Mouse (Mus musculus) Muller cell, postnatal 12 days (primary cell): ENCODE measurements around the gene Trmt1.
A peak's percentile ranks its signal among the peaks of the same experiment; 100 is the strongest.

Source experiments
- DNase-seq: peaks from one replicate; pipeline ENCODE4 v3.0.0-alpha.2; 2015; ENCODE audit errors: inconsistent ontology term

Trmt1 gene

GRCm38 (mm10) chr8:84708774-84709475 is 22.8 kb downstream of the Trmt1 start:
- DNase-seq = peak; percentile 92

DNA sequence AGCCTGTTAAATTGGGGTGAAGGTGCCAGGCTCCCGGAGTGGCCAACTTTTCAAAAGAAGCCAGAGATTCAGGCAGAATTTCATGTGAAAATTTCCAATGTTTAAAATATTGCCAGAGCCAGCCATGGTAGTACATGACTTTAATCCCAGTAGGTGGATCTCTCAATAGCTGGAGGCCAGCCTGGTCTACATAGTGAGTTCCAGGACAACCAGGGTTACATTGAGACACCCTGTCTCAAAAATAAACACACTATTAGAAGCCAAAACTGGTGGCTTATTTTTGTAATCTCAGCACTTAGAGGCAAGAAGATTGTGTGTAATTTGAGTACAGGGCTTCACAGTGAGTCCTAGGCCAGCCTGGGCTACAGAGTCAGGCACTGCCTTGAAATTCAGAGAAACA is 23.8 kb downstream of the Trmt1 start:
- DNase-seq = no peak

DNA sequence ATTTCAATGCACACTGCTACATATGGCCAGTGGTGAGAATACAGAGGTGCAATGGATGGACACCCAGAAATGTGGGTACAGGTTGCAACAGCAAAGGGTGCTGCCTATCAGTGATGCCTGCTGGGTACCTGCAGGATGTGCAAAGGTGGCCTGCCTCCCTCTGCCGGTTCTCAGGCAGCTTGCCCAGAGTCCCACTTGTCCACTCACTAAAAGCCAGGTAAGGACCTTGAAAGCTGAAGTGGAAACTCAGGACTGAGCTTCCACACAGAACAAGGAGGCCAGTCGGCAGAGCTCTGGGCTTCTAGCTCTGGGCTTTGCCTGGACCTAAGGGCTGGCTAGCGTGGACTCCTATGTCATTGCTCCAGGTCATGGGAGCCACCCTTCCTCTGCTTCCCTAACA is 25.2 kb downstream of the Trmt1 start:
- no peak for DNase-seq

DNA sequence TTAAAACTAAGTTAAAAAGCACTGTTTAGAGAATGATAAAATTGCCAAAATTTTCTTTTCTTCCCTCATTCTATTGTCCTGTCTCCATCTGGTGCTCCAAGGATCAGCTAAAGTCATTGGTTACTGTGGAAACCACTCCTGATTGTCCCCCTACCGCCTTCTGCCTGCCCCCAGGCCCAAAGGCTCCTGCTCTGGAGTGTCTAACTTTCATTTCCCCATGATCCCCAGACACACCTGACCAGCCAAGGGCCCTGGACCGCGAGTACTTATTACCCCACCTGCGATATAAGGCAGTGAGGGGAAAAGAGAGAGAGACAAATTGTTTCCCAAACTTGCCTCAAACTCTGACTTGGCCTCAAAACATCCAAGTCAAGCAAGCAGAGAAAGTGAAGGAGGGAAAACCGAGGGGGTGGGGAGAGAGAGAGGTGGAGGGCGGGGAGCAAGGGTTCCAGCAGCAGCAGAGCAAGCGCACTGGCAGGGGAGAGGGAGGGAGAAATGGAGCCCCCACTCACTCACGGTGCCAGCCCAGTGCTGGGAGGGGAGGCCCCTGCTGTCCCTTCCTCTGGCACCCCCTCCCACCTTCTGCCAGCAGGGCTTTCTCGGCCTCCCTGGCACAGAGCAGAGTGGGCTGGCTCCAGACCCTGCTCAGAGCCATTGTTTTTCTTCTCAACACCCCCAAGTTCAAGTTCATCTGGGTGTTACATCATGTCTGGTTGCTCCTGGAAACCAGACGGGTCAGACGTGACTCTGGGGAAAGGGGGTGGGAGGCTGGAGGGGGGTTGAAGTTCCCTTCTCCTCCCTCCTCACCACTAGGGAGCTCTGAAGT is 26.0 kb downstream of the Trmt1 start:
- peak; percentile 99 for DNase-seq

DNA sequence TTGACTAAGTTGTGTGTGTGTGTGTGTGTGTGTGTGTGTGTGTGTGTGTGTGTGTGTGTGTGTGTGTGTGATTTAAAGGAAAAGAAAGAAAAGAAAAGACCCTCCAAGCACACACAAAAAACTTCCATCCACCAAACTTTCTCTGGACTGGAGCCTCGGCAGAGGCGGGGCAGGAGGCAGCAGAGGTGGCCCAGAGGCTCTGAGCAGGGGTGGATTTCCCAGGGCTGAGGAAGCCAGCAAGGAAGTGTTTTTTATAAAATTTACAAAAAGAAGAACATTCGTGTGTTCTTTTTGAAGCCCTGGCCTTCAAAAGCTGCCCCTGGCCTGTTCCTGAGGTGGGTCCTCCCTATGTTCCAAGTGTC is 26.6 kb downstream of the Trmt1 start:
- no peak for DNase-seq

DNA sequence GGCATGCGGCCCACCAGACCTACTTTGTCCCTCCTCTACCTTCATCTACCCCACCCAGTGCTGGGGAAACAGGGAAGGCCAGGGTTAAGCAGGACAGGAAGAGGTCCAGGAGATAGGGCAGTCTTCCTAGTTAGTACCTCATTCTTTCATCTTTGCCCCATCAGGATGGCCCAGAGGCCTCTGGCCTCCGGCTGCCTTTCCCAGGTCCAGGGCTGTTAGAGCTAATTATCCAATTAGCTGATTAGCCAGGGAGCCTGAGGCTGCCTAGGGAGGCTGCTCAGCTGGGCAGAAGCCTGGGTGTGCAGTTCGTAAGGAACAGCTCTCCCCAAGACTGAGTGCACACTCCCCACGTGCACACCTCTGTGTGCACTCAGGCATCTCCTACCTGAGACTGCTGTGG is 27.3 kb downstream of the Trmt1 start:
- peak; percentile 71 for DNase-seq

DNA sequence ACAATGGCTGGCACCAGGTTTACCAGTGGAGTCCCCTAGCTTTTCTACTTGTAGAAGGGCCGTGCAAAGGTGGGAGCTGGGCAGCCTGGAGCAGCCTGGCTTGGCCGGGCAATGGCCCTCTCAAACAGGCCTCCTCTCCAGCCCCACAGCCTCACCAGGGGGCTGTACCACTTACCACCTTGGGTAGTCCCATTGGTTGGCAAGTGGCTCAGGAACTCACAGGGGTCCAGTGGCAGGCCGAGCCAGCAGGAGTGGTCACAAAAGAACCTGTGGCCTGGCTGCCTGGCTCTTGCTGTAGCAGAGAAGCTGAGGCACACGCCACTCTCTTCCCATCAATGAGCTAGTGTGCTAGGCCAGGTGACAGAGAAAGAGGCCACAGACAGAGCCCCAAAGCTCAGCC is 28.1 kb downstream of the Trmt1 start:
- DNase-seq = no peak

DNA sequence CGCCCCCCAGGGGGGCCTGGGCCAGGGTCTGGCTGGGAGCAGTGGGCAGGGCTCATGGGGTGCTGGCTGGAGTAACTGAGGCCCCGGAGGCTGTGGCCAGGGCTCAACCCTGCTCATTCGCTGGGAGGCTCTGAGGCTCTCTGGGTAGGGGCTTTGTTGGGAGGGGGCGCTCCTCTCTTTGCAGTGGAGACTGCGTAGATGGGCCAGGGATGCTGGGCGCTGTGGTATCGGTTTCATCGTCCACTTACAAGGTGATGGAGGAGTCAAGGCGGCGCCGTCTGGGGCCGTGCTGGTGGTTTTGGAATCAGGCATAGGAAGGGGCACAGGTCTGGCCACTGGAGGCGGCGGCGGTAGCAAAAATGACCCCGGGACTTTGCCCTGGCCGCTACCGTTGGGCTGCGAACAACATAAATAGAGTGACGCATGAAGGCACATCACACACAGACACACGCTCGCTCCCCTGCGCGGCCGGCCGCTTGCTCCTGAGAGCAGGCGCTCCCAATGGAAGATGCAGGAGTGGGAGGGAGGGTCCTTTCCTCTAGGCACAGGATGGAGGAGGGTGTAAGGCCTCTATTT is 29.9 kb downstream of the Trmt1 start:
- DNase-seq = no peak

- DNase-seq = no peak
These were observed 30.7 kb downstream of the Trmt1 start for GRCm38 (mm10) chr8:84716790-84717189.

DNA sequence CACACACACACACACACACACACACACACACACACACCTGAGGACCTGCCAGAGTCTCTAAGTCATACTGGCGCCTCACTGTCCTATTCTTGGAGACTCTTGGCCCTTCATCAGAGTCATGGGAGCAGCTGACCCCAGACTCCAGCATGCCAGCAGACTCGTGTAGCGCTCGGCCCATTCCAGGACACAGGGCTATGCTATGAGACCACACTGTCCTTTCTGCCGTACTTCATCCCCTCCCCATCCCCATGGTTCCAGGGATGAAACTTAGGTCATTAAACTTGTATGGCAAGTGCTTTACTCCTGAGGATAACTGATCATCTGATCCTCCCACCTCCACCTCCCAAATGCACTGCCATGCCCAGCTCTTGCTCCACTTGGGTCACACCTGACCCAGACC is 32.4 kb downstream of the Trmt1 start:
- no peak for DNase-seq

GRCm38 (mm10) chr8:84718959-84719690 is 33.0 kb downstream of the Trmt1 start:
- DNase-seq = no peak

- DNase-seq = no peak
These were observed 36.4 kb downstream of the Trmt1 start for GRCm38 (mm10) chr8:84722530-84722849.

DNA sequence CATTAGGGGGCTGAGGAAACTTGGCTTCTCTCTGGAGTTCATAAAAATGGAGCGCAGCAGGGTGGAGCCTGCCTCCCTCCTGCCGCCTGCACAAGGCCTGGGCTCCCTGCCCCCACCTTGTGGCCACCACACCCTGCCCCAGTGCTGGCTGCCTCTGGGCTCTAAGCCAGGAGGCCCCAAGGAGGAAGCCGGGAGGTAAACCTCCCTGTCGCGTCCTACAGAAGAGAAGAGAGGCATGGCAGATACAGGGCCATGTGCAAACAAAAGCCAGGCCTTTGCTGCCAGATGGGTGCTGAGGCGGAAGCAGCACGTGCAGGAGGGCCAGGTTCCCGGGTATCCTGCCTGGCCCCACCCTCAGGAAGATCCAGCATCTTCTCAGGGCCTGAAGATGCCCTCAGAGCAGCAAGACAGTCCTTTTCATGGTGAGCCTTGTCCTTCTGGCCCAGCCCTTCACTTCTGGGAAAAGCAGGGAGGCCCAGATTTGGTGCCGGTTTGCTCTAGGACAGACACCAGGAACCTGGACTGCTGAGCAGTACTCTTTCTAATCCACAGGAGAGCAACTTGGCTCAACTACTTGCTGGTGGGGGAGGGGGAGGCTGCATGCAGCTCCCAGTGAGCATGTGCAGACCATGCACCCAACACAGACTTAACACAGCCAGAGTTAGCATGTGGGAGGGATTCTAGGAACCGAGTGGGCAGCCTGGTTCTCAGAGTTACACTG is 36.9 kb downstream of the Trmt1 start, which contains the start of gene G430095P16Rik:
Gene G430095P16Rik, plus strand, starts transcription at position 158 of the 721 bp plus-strand sequence.
- peak; percentile 89 for DNase-seq

GRCm38 (mm10) chr8:84723571-84723900 is 37.4 kb downstream of the Trmt1 start:
- no peak for DNase-seq

GRCm38 (mm10) chr8:84724683-84725082 is 38.6 kb downstream of the Trmt1 start:
- no peak for DNase-seq

DNA sequence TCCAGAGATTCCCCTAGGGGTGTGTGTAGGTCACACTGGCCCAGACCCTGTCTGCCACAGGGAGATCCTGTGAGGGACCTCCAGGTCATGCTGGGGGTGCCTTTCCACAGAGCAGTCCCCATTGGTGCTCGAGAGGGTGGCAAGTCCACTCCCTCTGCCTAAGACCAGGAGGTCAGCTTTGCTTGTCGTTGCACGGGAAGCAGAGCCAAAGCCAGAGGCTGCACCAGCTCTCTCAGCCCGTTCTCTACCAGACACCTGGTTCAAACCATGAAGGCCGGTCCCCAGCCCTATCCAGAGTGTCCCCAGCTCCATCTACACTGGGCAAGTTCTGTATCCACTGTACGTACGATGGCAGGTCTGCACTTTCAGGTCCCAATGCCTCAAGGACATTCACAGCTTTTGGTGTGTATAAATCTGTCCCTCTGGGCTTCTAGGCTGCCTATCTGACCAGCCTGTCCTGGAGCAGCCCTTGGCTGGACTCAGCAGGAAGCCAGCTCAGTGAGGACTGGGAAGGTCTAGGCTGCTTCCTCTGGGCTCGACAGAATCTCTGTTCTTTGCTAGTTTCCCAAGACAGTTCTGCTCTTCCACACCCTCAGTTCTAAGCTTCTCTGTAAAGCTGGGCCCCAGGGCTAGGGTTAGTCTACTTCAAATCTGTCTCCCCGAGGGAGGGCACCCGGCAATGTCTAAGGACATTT is 39.3 kb downstream of the Trmt1 start:
- no peak for DNase-seq

DNA sequence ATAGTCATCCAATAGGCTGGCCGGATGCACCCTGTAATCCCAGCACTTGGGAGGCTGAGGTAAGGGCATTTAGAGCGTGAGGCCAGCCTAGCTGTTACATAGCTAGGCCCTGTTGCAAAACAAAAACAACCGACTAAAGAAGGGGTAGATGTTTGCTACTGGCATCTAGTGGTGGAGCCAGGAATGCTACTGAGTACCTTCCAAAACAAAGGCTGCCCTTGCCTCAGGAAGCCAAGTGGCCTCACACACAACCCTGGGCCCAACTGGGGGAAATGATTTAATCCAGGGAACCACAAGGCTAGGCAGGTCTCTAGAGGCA is 39.8 kb downstream of the Trmt1 start:
- peak; percentile 72 for DNase-seq

GRCm38 (mm10) chr8:84728474-84728873 is 42.4 kb downstream of the Trmt1 start:
- peak; percentile 94 for DNase-seq

DNA sequence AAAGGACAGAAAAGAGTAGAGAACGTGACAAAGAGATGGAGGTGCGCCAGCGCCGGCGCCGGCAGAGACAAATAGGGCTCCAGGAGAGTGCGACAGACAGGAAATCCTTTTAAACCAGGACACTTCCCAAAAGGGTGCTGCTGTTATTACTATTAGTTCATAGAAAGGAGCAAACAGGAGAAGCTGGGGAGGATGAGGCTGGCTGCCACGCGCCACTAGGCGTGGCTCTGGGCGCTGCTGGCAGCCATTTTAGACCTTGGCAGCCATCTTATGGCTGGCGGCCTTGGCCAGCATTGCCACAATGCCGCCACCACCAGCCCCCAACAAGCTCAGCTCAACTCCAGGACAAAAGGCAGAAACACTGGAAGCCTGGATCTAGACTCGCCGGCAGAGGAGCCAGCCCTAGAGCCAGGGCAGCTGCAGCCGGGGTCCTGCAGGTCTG is 43.8 kb downstream of the Trmt1 start:
- no peak for DNase-seq

GRCm38 (mm10) chr8:84730541-84731370 is 44.6 kb downstream of the Trmt1 start:
- DNase-seq = peak; percentile 84
